Mouse (Mus musculus) hindbrain, embryonic 16.5 days (tissue): Measurements from ENCODE around the gene Tcam1. TPM values are rescaled to one million over a fixed set of nuclear protein-coding genes. Genes with fewer than 3 reads are reported as not detected.

Experiments used
- ATAC-seq: fragments of 200-750 bp; cut with Nextera tagmentation; 2 replicates; pipeline ENCODE4 v1.8.0; 2017; ENCODE audit warnings: moderate TSS enrichment, moderate library complexity
- H3K27ac ChIP-seq: fragments of 300-500 bp; sonication (generic); 2 replicates; pipeline ENCODE4 v1.5.1; 2014; ENCODE audit warnings: low read depth, mild to moderate bottlenecking, control low read depth, low read length, moderate library complexity
- H3K27me3 ChIP-seq: fragments of 300-500 bp; sonication (generic); replicated peaks from 2 replicates; pipeline ENCODE4 v1.6.1; 2014; ENCODE audit warnings: low read length; ENCODE audit not compliant: control insufficient read depth, insufficient read depth
- H3K36me3 ChIP-seq: fragments of 300-500 bp; sonication (generic); 2 replicates; pipeline ENCODE4 v1.6.1; 2014; ENCODE audit warnings: mild to moderate bottlenecking, low read length, moderate library complexity, mixed read lengths; ENCODE audit not compliant: control insufficient read depth, insufficient read depth
- H3K4me1 ChIP-seq: fragments of 300-500 bp; sonication (generic); 2 replicates; pipeline ENCODE4 v1.6.1; 2014; ENCODE audit warnings: low read depth, low read length; ENCODE audit not compliant: control insufficient read depth, insufficient read depth
- H3K4me2 ChIP-seq: fragments of 300-500 bp; sonication (generic); 2 replicates; pipeline ENCODE4 v1.6.1; 2014; ENCODE audit warnings: mild to moderate bottlenecking, low read length, control low read depth, moderate library complexity
- H3K4me3 ChIP-seq: fragments of 300-500 bp; sonication (generic); 2 replicates; pipeline ENCODE4 v1.5.1; 2014; ENCODE audit warnings: mild to moderate bottlenecking, low read length, control low read depth, moderate library complexity
- H3K9ac ChIP-seq: fragments of 300-500 bp; sonication (generic); 2 replicates; pipeline ENCODE4 v1.6.1; 2014; ENCODE audit warnings: low read depth, mild to moderate bottlenecking, control low read depth, low read length, moderate library complexity
- H3K9me3 ChIP-seq: fragments of 300-500 bp; sonication (generic); 2 replicates; pipeline ENCODE4 v1.6.1; 2014; ENCODE audit warnings: mild to moderate bottlenecking, low read length, moderate library complexity; ENCODE audit not compliant: control insufficient read depth
- WGBS: fragments of 180-500 bp; shearing (Covaris S2); extraction: QIAGEN DNeasy Blood & Tissue Kit; methylation state at CpG from one replicate; pipeline ENCODE4 v1.1.7; 2014; 5-methylcytosine and 5-hydroxymethylcytosine counted together
- polyA plus RNA-seq: library from polyadenylated mRNA; unstranded; fragments of >200 nt; fragmentation: Nextera tagmentation; extraction: Ambion mirVana; gene quantifications from 2 replicates; pipeline ENCODE4 v1.2.1, GENCODE M21; 2015

Tcam1 gene
- polyA plus RNA-seq, 1 experiment from 2014 or later, result 0.06 TPM

- no peaks in the 10 kb centered on the region for H3K9me3 ChIP-seq
- ATAC-seq, result no peak
- no peak overlapping the region for H3K4me2 ChIP-seq
- no peak overlapping the region for H3K9ac ChIP-seq
- H3K27ac ChIP-seq, result no peak overlapping the region
- H3K27me3 ChIP-seq, result no peaks in the 10 kb centered on the region
- no peaks in the 10 kb centered on the region for H3K36me3 ChIP-seq
- WGBS, result 79% methylated on average over 9 of the region's 9 CpGs
- H3K4me3 ChIP-seq, result no peak overlapping the region
- no peaks in the 10 kb centered on the region for H3K4me1 ChIP-seq
Measured at GRCm38 (mm10) chr11:106306758-106307157, 30.3 kb downstream of the Tcam1 start.

- no peak overlapping the region for H3K4me3 ChIP-seq
- H3K27me3 ChIP-seq, result no peaks in the 10 kb centered on the region
- H3K4me2 ChIP-seq, result no peak overlapping the region
- H3K27ac ChIP-seq, result no peak overlapping the region
- ATAC-seq, result no peak
- H3K36me3 ChIP-seq, result no peaks in the 10 kb centered on the region
- H3K9me3 ChIP-seq, result no peaks in the 10 kb centered on the region
- no peaks in the 10 kb centered on the region for H3K4me1 ChIP-seq
- whole genome bisulfite sequencing, result 80% methylated on average over 5 of the region's 5 CpGs
- no peak overlapping the region for H3K9ac ChIP-seq
Measured at GRCm38 (mm10) chr11:106307432-106307831, 31.0 kb downstream of the Tcam1 start.

GRCm38 (mm10) chr11:106308162-106308561 lies 31.7 kb downstream of the Tcam1 start:
- 84% methylated on average over 11 of the region's 11 CpGs for WGBS
- Histone ChIP-seq H3K4me1 (no peaks in the 10 kb centered on the region), H3K9ac (no peak overlapping the region), H3K4me3 (no peak overlapping the region), H3K27me3 (no peaks in the 10 kb centered on the region), H3K9me3 (no peaks in the 10 kb centered on the region), H3K36me3 (no peaks in the 10 kb centered on the region), H3K27ac (no peak overlapping the region), H3K4me2 (no peak overlapping the region)
- no peak for ATAC-seq

GRCm38 (mm10) chr11:106310123-106310522 lies 33.7 kb downstream of the Tcam1 start:
- H3K9me3 ChIP-seq, result no peaks in the 10 kb centered on the region
- no peak for ATAC-seq
- H3K27me3 ChIP-seq, result no peaks in the 10 kb centered on the region
- no peak overlapping the region for H3K9ac ChIP-seq
- H3K36me3 ChIP-seq, result no peaks in the 10 kb centered on the region
- H3K4me3 ChIP-seq, result no peak overlapping the region
- no peaks in the 10 kb centered on the region for H3K4me1 ChIP-seq
- H3K4me2 ChIP-seq, result no peak overlapping the region
- no peak overlapping the region for H3K27ac ChIP-seq
- 69% methylated on average over 5 of the region's 5 CpGs for WGBS

GRCm38 (mm10) chr11:106313533-106313932 lies 37.1 kb downstream of the Tcam1 start:
- no peaks in the 10 kb centered on the region for H3K9me3 ChIP-seq
- H3K36me3 ChIP-seq, result no peaks in the 10 kb centered on the region
- no peak overlapping the region for H3K4me3 ChIP-seq
- H3K27ac ChIP-seq, result no peak overlapping the region
- H3K9ac ChIP-seq, result no peak overlapping the region
- H3K27me3 ChIP-seq, result no peaks in the 10 kb centered on the region
- 78% methylated on average over 5 of the region's 5 CpGs for WGBS
- H3K4me2 ChIP-seq, result no peak overlapping the region
- ATAC-seq, result no peak
- no peaks in the 10 kb centered on the region for H3K4me1 ChIP-seq

- Histone ChIP-seq H3K9me3 (no peaks in the 10 kb centered on the region), H3K4me2 (no peak within 1 kb of the TSS), H3K27ac (no peak within 1 kb of the TSS), H3K27me3 (no peaks in the 10 kb centered on the region), H3K36me3 (no peaks in the 10 kb centered on the region), H3K4me1 (no peaks in the 10 kb centered on the region), H3K9ac (no peak within 1 kb of the TSS), H3K4me3 (no peak within 1 kb of the TSS)
- no peak for ATAC-seq
- 77% methylated on average over 9 of the region's 9 CpGs for WGBS
Measured at GRCm38 (mm10) chr11:106314333-106314812, 37.9 kb downstream of the Tcam1 start, which contains the start of gene Cd79b. Cd79b (minus strand) TSS chr11:106314762.

- WGBS, result 76% methylated on average over 1 of the region's 1 CpGs
- H3K27me3 ChIP-seq, result no peaks in the 10 kb centered on the region
- no peak overlapping the region for H3K4me3 ChIP-seq
- no peaks in the 10 kb centered on the region for H3K36me3 ChIP-seq
- ATAC-seq, result no peak
- no peaks in the 10 kb centered on the region for H3K9me3 ChIP-seq
- H3K4me2 ChIP-seq, result no peak overlapping the region
- no peaks in the 10 kb centered on the region for H3K4me1 ChIP-seq
- no peak overlapping the region for H3K9ac ChIP-seq
- H3K27ac ChIP-seq, result no peak overlapping the region
Measured at GRCm38 (mm10) chr11:106316416-106316815, 39.9 kb downstream of the Tcam1 start.

- H3K27me3 ChIP-seq, result no peaks in the 10 kb centered on the region
- no peak for ATAC-seq
Measured at GRCm38 (mm10) chr11:106317801-106318200, 41.3 kb downstream of the Tcam1 start.

GRCm38 (mm10) chr11:106318406-106319366 lies 42.2 kb downstream of the Tcam1 start:
- Histone ChIP-seq H3K27me3 (no peaks in the 10 kb centered on the region), H3K4me1 (no peaks in the 10 kb centered on the region)
- 79% methylated on average over 21 of the region's 21 CpGs for WGBS

More at GRCm38 (mm10) chr11:106317801-106318200, 41.3 kb downstream of the Tcam1 start:
- no peak overlapping the region for H3K9ac ChIP-seq
- H3K27ac ChIP-seq, result no peak overlapping the region
- H3K36me3 ChIP-seq, result no peaks in the 10 kb centered on the region
- no peaks in the 10 kb centered on the region for H3K9me3 ChIP-seq
- WGBS, result 84% methylated on average over 7 of the region's 7 CpGs
- H3K4me1 ChIP-seq, result no peaks in the 10 kb centered on the region
- H3K4me3 ChIP-seq, result no peak overlapping the region
- H3K4me2 ChIP-seq, result no peak overlapping the region

More at GRCm38 (mm10) chr11:106318406-106319366, 42.2 kb downstream of the Tcam1 start:
- no peaks in the 10 kb centered on the region for H3K9me3 ChIP-seq
- no peaks in the 10 kb centered on the region for H3K36me3 ChIP-seq
- no peak overlapping the region for H3K4me2 ChIP-seq
- no peak overlapping the region for H3K9ac ChIP-seq
- no peak overlapping the region for H3K4me3 ChIP-seq
- no peak for ATAC-seq
- H3K27ac ChIP-seq, result no peak overlapping the region
